Mouse (Mus musculus) liver, adult 2 months (tissue): ENCODE measurements at regions not wholly inside any gene's neighbourhood (a gene's known extent, or its start where the extent isn't known, plus 50 kb on each side); places are given as distances from the start of the nearest gene placed in this dataset.

Source experiments
- CTCF ChIP-seq: fragments of 200-500 bp; IDR thresholded peaks from 2 replicates; pipeline ENCODE4 v1.5.1; 2011; ENCODE audit warnings: low read depth, low read length, control low read depth
- POLR2A ChIP-seq: fragments of 200-500 bp; IDR thresholded peaks from 2 replicates; pipeline ENCODE4 v1.6.1; 2011; ENCODE audit warnings: low read length, control low read depth; ENCODE audit not compliant: insufficient read depth; ENCODE audit errors: extremely low read depth

DNA sequence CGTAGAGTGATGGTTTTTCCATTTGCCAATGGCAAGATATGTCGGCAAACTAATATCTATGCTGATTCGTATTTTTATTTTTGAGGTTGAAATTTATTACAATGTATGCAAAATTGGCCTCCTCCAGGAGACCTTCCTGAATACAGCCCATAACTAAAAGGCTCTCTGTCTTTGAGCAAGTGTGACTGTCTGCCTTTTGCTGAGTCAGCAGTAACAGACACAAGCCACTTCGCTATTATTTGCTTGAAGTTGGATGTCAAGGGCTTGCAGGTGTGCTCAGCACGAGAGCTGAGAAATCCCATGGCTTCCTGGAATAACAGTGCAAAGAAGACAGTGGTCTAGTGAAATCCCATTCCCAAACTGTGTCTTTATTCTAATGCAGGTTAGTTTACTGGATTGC is 56.9 kb downstream of the Dmrt2 start:
- no peak for TF ChIP-seq CTCF
- TF ChIP-seq POLR2A, result no peak
